Mouse (Mus musculus) brain, embryonic 14.5 days (tissue): ENCODE data around the gene Epsti1.

Experiments
- CTCF ChIP-seq: fragments of 200-500 bp; IDR thresholded peaks from 2 replicates; pipeline ENCODE4 v1.5.1; 2012; ENCODE audit warnings: inconsistent platforms, mild to moderate bottlenecking, moderate library complexity, borderline replicate concordance; ENCODE audit not compliant: insufficient read depth, insufficient read length; ENCODE audit errors: extremely low read depth
- POLR2A ChIP-seq: fragments of 200-500 bp; IDR thresholded peaks from 2 replicates; pipeline ENCODE4 v1.6.1; 2012; ENCODE audit warnings: mild to moderate bottlenecking, inconsistent platforms, borderline replicate concordance; ENCODE audit not compliant: poor library complexity, insufficient read depth, insufficient read length, severe bottlenecking; ENCODE audit errors: extremely low read depth

DNA sequence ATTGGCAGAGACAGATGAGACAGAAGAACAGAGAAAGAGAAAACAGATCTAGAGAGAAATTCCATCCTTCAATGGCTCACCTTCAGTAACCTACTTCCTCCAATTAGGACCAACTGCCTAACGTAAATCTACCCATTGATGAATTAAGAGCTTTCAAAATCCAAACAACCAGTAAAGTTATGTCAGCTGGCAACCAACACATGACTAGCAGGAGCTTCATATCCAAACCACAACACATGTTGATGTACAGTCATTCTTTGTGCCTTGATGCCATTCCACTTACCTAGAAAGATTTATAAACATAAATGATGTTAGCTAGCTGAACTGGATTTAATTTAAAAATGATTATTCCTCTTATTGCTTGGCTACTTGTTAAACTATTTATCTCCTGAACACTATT is 22.0 kb upstream of the Epsti1 start:
- no peak for TF ChIP-seq POLR2A
- TF ChIP-seq CTCF, result no peak
